Mouse (Mus musculus) lung, postnatal 0 days (tissue): Measurements from ENCODE around the gene Fam155a. TPM values are rescaled to one million over a fixed set of nuclear protein-coding genes. Genes with fewer than 3 reads are reported as not detected.
A peak's percentile ranks its signal among the peaks of the same experiment; 100 is the strongest.

Source experiments
- ATAC-seq: fragments of 200-750 bp; cut with Nextera tagmentation; 2 replicates; pipeline ENCODE4 v1.8.0; 2017; ENCODE audit warnings: moderate library complexity
- DNase-seq: peaks from one replicate; pipeline ENCODE4 v3.0.0-alpha.2; 2016; ENCODE audit warnings: low spot score
- H3K27ac ChIP-seq: fragments of 300-500 bp; sonication (generic); 2 replicates; pipeline ENCODE4 v1.5.1; 2014; ENCODE audit warnings: antibody characterized with exemption, mild to moderate bottlenecking, low read length, mixed read lengths
- H3K27me3 ChIP-seq: fragments of 300-500 bp; sonication (generic); replicated peaks from 2 replicates; pipeline ENCODE4 v1.6.1; 2014; ENCODE audit warnings: low read length, mixed read lengths; ENCODE audit not compliant: insufficient read depth
- H3K36me3 ChIP-seq: fragments of 300-500 bp; sonication (generic); 2 replicates; pipeline ENCODE4 v1.6.1; 2014; ENCODE audit warnings: low read length, mixed read lengths; ENCODE audit not compliant: insufficient read depth
- H3K4me1 ChIP-seq: fragments of 300-500 bp; sonication (generic); 2 replicates; pipeline ENCODE4 v1.6.1; 2014; ENCODE audit warnings: antibody characterized with exemption, low read depth, low read length, mixed read lengths; ENCODE audit not compliant: insufficient read depth
- H3K4me2 ChIP-seq: fragments of 300-500 bp; sonication (generic); replicated peaks from 2 replicates; pipeline ENCODE4 v1.6.1; 2014; ENCODE audit warnings: low read depth, mild to moderate bottlenecking, low read length, moderate library complexity, mixed read lengths
- H3K4me3 ChIP-seq: fragments of 300-500 bp; sonication (generic); 2 replicates; pipeline ENCODE4 v1.5.1; 2014; ENCODE audit warnings: low read depth, low read length
- H3K9ac ChIP-seq: fragments of 300-500 bp; sonication (generic); replicated peaks from 2 replicates; pipeline ENCODE4 v1.6.1; 2014; ENCODE audit warnings: low read depth, mild to moderate bottlenecking
- H3K9me3 ChIP-seq: fragments of 300-500 bp; sonication (generic); 2 replicates; pipeline ENCODE4 v1.6.1; 2016; ENCODE audit warnings: low read length, mixed read lengths
- CTCF ChIP-seq: IDR thresholded peaks from 2 replicates; pipeline ENCODE4 v1.5.1; 2016; ENCODE audit warnings: antibody characterized with exemption, mild to moderate bottlenecking
- EP300 ChIP-seq: IDR thresholded peaks from 2 replicates; pipeline ENCODE4 v1.6.1; 2016; ENCODE audit warnings: antibody characterized with exemption, mild to moderate bottlenecking, control low read depth
- WGBS: fragments of 180-500 bp; shearing (Covaris S2); extraction: QIAGEN DNeasy Blood & Tissue Kit; methylation state at CpG from one replicate; pipeline ENCODE4 v1.1.7; 2014; 5-methylcytosine and 5-hydroxymethylcytosine counted together
- microRNA-seq: library from miRNA; unstranded; fragments of <30 nt; microRNA quantifications from one replicate; pipeline ENCODE4, GENCODE M21; 2016
- polyA plus RNA-seq: library from polyadenylated mRNA; unstranded; fragments of >200 nt; fragmentation: Nextera tagmentation; extraction: Ambion mirVana; gene quantifications from 2 replicates; pipeline ENCODE4 v1.2.1, GENCODE M21; 2015

The Fam155a gene
- polyA plus RNA-seq, 1 experiment from 2014 or later = 0.11 TPM

DNA sequence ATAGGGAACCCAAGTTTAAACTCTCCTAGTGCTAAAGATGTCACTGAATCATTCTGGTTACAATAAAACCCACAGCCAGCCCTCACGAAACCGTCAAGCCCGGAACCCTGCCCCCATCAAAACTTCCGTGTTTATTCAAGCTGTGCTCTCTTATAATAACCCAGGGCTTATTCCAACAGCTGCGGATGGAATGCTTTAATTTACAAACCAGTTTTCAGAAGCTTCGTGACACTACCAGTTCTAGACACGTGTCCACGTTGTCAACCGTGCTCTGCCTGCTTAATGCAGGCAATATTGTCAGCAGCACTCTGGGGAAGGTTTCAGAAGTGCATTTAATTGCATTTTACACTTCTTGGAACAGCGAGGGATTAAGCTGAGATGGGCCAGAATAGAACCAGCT is 603.0 kb downstream of the Fam155a start:
- H3K36me3 ChIP-seq = no peaks in the 10 kb centered on the region
- H3K4me1 ChIP-seq = no peaks in the 10 kb centered on the region
- H3K27ac ChIP-seq = no peak overlapping the region
- no peak overlapping the region for H3K4me2 ChIP-seq
- H3K4me3 ChIP-seq = no peak overlapping the region
- no peaks in the 10 kb centered on the region for H3K9me3 ChIP-seq
- DNase-seq (peak; percentile 13), ATAC-seq (peak; percentile 28; the same call in 1 of the 2 replicates)
- H3K27me3 ChIP-seq = no peaks in the 10 kb centered on the region
- no peak overlapping the region for H3K9ac ChIP-seq
- TF ChIP-seq CTCF = no peak
- no peak for TF ChIP-seq EP300
- 30% methylated on average over 10 of the region's 10 CpGs for WGBS

- 49% methylated on average over 4 of the region's 4 CpGs for WGBS
- no peak for ATAC-seq
- Histone ChIP-seq H3K27ac (no peak overlapping the region), H3K9me3 (no peaks in the 10 kb centered on the region), H3K4me2 (no peak overlapping the region), H3K9ac (no peak overlapping the region), H3K4me1 (no peaks in the 10 kb centered on the region; the same call in 1 of the 2 replicates), H3K27me3 (no peaks in the 10 kb centered on the region), H3K4me3 (no peak overlapping the region), H3K36me3 (no peaks in the 10 kb centered on the region)
- DNase-seq = no peak
- no peak for TF ChIP-seq EP300
- no peak for TF ChIP-seq CTCF
Measured at GRCm38 (mm10) chr8:9161606-9162005, 609.4 kb downstream of the Fam155a start.

- H3K9me3 ChIP-seq = no peaks in the 10 kb centered on the region
- H3K36me3 ChIP-seq = no peaks in the 10 kb centered on the region
- no peak overlapping the region for H3K4me3 ChIP-seq
- ATAC-seq (no peak), DNase-seq (no peak)
- no peak overlapping the region for H3K4me2 ChIP-seq
- H3K4me1 ChIP-seq = no peaks in the 10 kb centered on the region; the same call in 1 of the 2 replicates
- no peak for TF ChIP-seq CTCF
- TF ChIP-seq EP300 = no peak
- no peaks in the 10 kb centered on the region for H3K27me3 ChIP-seq
- H3K9ac ChIP-seq = no peak overlapping the region
- no peak overlapping the region for H3K27ac ChIP-seq
- WGBS = 73% methylated on average over 7 of the region's 7 CpGs
Measured at GRCm38 (mm10) chr8:9159322-9159721, 611.6 kb downstream of the Fam155a start.

GRCm38 (mm10) chr8:9158652-9159051 is 612.3 kb downstream of the Fam155a start:
- no peak overlapping the region for H3K9ac ChIP-seq
- no peaks in the 10 kb centered on the region for H3K27me3 ChIP-seq
- no peak overlapping the region for H3K27ac ChIP-seq
- H3K9me3 ChIP-seq = no peaks in the 10 kb centered on the region
- DNase-seq (no peak), ATAC-seq (no peak)
- no peaks in the 10 kb centered on the region for H3K36me3 ChIP-seq
- no peaks in the 10 kb centered on the region; the same call in 1 of the 2 replicates for H3K4me1 ChIP-seq
- H3K4me3 ChIP-seq = no peak overlapping the region
- TF ChIP-seq EP300 (no peak), CTCF (no peak)
- no peak overlapping the region for H3K4me2 ChIP-seq
- WGBS = 51% methylated on average over 13 of the region's 13 CpGs

GRCm38 (mm10) chr8:9157141-9157781 is 613.7 kb downstream of the Fam155a start:
- Histone ChIP-seq H3K27ac (no peak overlapping the region), H3K36me3 (no peaks in the 10 kb centered on the region), H3K4me2 (no peak overlapping the region), H3K9ac (no peak overlapping the region), H3K4me1 (no peaks in the 10 kb centered on the region; the same call in 1 of the 2 replicates), H3K27me3 (no peaks in the 10 kb centered on the region), H3K4me3 (no peak overlapping the region), H3K9me3 (no peaks in the 10 kb centered on the region)
- no peak for DNase-seq
- ATAC-seq = no peak
- no peak for TF ChIP-seq CTCF
- TF ChIP-seq EP300 = no peak
- WGBS = 18% methylated on average over 23 of the region's 23 CpGs

Small RNA genes within 50 kb of the gene (microRNA-seq; reads per million reads assigned to microRNA genes)
- gene Gm47312 = not detected

Other genes starting within 250 kb of the Fam155a start
- not detected in 2 replicates for gene Gm10217, start 93.1 kb upstream of the Fam155a start, polyA plus RNA-seq
- 3.4 and 3.5 TPM in 2 replicates for gene Lig4, start 206.5 kb upstream of the Fam155a start, polyA plus RNA-seq
- gene Abhd13, start 206.5 kb upstream of the Fam155a start, polyA plus RNA-seq = 12.0 and 12.9 TPM in 2 replicates
- gene Tnfsf13b, start 235.3 kb upstream of the Fam155a start, polyA plus RNA-seq = 1.3 TPM in 2 replicates